Mouse (Mus musculus): Measurements from ENCODE around the gene Rab43.

DNA sequence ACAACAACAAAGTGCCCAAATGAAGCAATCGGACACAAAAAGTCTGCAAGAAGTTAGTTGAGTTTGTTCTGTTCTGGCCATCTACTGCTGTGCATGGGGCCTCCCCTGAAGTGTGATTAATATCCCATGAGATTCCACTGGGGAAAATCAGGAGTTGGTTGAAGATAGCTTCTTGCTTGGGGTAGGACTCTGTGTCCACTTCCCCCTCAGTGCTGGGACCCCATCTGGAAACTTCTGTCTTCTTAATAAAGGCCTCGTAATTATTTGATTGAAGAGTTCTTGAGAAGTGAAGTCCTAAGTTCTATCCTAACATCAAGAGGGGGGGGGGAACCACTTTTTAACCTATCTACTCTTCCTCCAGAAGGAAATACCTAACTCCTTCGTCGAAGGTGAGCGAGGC, 49.8 kb downstream of the Rab43 start:
- TF ChIP-seq CTCF (IDR thresholded peaks at IDR 0.05; ENCODE audit: borderline replicate concordance, insufficient read depth, low read length) (no peak), POLR2A (IDR thresholded peaks at IDR 0.05; ENCODE audit: low read depth, low read length) (no peak)

Data from embryonic fibroblast, embryonic 13.5 days (primary cell).